Mouse (Mus musculus) intestine, embryonic 14.5 days (tissue): ENCODE data around the gene Gng12. TPM values are rescaled to one million over a fixed set of nuclear protein-coding genes. Genes with fewer than 3 reads are reported as not detected.

Experiments
- ATAC-seq: fragments of 200-750 bp; cut with Nextera tagmentation; replicated peaks from 2 replicates; pipeline ENCODE4 v1.8.0; 2017; ENCODE audit warnings: low read depth, moderate number of reproducible peaks, moderate TSS enrichment, moderate library complexity; ENCODE audit not compliant: low FRiP score, low TSS enrichment
- DNase-seq: peaks from one replicate; pipeline ENCODE4 v3.0.0-alpha.2; 2018; ENCODE audit warnings: low spot score
- H3K27ac ChIP-seq: fragments of 300-500 bp; sonication (generic); 2 replicates; pipeline ENCODE4 v1.5.1; 2014; ENCODE audit warnings: low read depth, mild to moderate bottlenecking, control low read depth
- H3K27me3 ChIP-seq: fragments of 300-500 bp; sonication (generic); replicated peaks from 2 replicates; pipeline ENCODE4 v1.6.1; 2014; ENCODE audit warnings: low read length, control low read depth; ENCODE audit not compliant: control insufficient read depth, insufficient read depth
- H3K36me3 ChIP-seq: fragments of 300-500 bp; sonication (generic); 2 replicates; pipeline ENCODE4 v1.6.1; 2014; ENCODE audit warnings: low read length, control low read depth; ENCODE audit not compliant: control insufficient read depth, insufficient read depth
- H3K4me1 ChIP-seq: fragments of 300-500 bp; sonication (generic); replicated peaks from 2 replicates; pipeline ENCODE4 v1.6.1; 2014; ENCODE audit warnings: low read length, control low read depth, mixed read lengths; ENCODE audit not compliant: control insufficient read depth, insufficient read depth
- H3K4me2 ChIP-seq: fragments of 300-500 bp; sonication (generic); 2 replicates; pipeline ENCODE4 v1.6.1; 2014; ENCODE audit warnings: low read length
- H3K4me3 ChIP-seq: fragments of 300-500 bp; sonication (generic); 2 replicates; pipeline ENCODE4 v1.5.1; 2014; ENCODE audit warnings: low read depth, low read length, control low read depth, mixed read lengths
- H3K9ac ChIP-seq: fragments of 300-500 bp; sonication (generic); 2 replicates; pipeline ENCODE4 v1.6.1; 2014; ENCODE audit warnings: mild to moderate bottlenecking, low read length
- H3K9me3 ChIP-seq: fragments of 300-500 bp; sonication (generic); 2 replicates; pipeline ENCODE4 v1.6.1; 2016; ENCODE audit warnings: low read length, control low read depth; ENCODE audit not compliant: control insufficient read depth
- WGBS: fragments of 180-500 bp; shearing (Covaris S2); extraction: QIAGEN DNeasy Blood & Tissue Kit; methylation state at CpG from one replicate; pipeline ENCODE4 v1.1.7; 2014; 5-methylcytosine and 5-hydroxymethylcytosine counted together
- polyA plus RNA-seq: library from polyadenylated mRNA; unstranded; fragments of >200 nt; fragmentation: Nextera tagmentation; extraction: Ambion mirVana; gene quantifications from 2 replicates; pipeline ENCODE4 v1.2.1, GENCODE M21; 2014

Gene Gng12
- polyA plus RNA-seq, 1 experiment from 2014 or later: 140 TPM

GRCm38 (mm10) chr6:66941792-66942191 is 45.6 kb downstream of the Gng12 start:
- H3K4me3 ChIP-seq: no peak overlapping the region
- whole genome bisulfite sequencing: 55% methylated on average over 6 of the region's 6 CpGs
- H3K27ac ChIP-seq: no peak overlapping the region
- peaks cover 23% of the 10 kb centered on the region for H3K4me1 ChIP-seq
- no peaks in the 10 kb centered on the region for H3K36me3 ChIP-seq
- no peaks in the 10 kb centered on the region for H3K27me3 ChIP-seq
- H3K9ac ChIP-seq: no peak overlapping the region
- no peaks in the 10 kb centered on the region for H3K9me3 ChIP-seq
- H3K4me2 ChIP-seq: no peak overlapping the region
- no peak for DNase-seq
- ATAC-seq: no peak

GRCm38 (mm10) chr6:66942826-66943225 is 46.6 kb downstream of the Gng12 start:
- DNase-seq (no peak), ATAC-seq (no peak)
- Histone ChIP-seq H3K9me3 (no peaks in the 10 kb centered on the region), H3K36me3 (no peaks in the 10 kb centered on the region), H3K4me1 (peaks cover 23% of the 10 kb centered on the region), H3K27me3 (no peaks in the 10 kb centered on the region), H3K9ac (no peak overlapping the region), H3K4me3 (no peak overlapping the region), H3K4me2 (no peak overlapping the region), H3K27ac (no peak overlapping the region)
- 45% methylated on average over 4 of the region's 4 CpGs for WGBS

GRCm38 (mm10) chr6:66943367-66944189 is 47.4 kb downstream of the Gng12 start:
- no peaks in the 10 kb centered on the region for H3K36me3 ChIP-seq
- no peaks in the 10 kb centered on the region for H3K27me3 ChIP-seq
- H3K9ac ChIP-seq: no peak overlapping the region
- ATAC-seq: no peak
- DNase-seq: no peak
- peaks cover 23% of the 10 kb centered on the region for H3K4me1 ChIP-seq
- peak overlapping the region; percentile 77; the same call in 1 of the 2 replicates for H3K27ac ChIP-seq
- no peaks in the 10 kb centered on the region for H3K9me3 ChIP-seq
- WGBS: 46% methylated on average over 6 of the region's 6 CpGs
- no peak overlapping the region for H3K4me2 ChIP-seq
- no peak overlapping the region for H3K4me3 ChIP-seq

GRCm38 (mm10) chr6:66944190-66945003 is 48.2 kb downstream of the Gng12 start:
- Histone ChIP-seq H3K4me2 (no peak overlapping the region), H3K4me1 (peaks cover 23% of the 10 kb centered on the region), H3K36me3 (peaks cover 1% of the 10 kb centered on the region; the same call in 1 of the 2 replicates), H3K27me3 (no peaks in the 10 kb centered on the region), H3K27ac (no peak overlapping the region; the same call in 1 of the 2 replicates), H3K4me3 (no peak overlapping the region), H3K9ac (no peak overlapping the region), H3K9me3 (no peaks in the 10 kb centered on the region)
- no peak for DNase-seq
- WGBS: 81% methylated on average over 12 of the region's 12 CpGs
- no peak for ATAC-seq

- ATAC-seq: no peak
- WGBS: 46% methylated on average over 5 of the region's 5 CpGs
- DNase-seq: no peak
Observed at GRCm38 (mm10) chr6:66945004-66945356, 48.8 kb downstream of the Gng12 start.

GRCm38 (mm10) chr6:66948111-66948510 is 51.9 kb downstream of the Gng12 start:
- DNase-seq: no peak
- no peak overlapping the region for H3K9ac ChIP-seq
- 92% methylated on average over 3 of the region's 3 CpGs for WGBS
- ATAC-seq: no peak
- no peak overlapping the region for H3K4me2 ChIP-seq
- peaks cover 10% of the 10 kb centered on the region; the same call in 1 of the 2 replicates for H3K4me1 ChIP-seq
- no peaks in the 10 kb centered on the region for H3K27me3 ChIP-seq
- no peak overlapping the region for H3K4me3 ChIP-seq
- H3K27ac ChIP-seq: no peak overlapping the region
- H3K9me3 ChIP-seq: no peaks in the 10 kb centered on the region
- H3K36me3 ChIP-seq: peaks cover 5% of the 10 kb centered on the region; the same call in 1 of the 2 replicates

More at GRCm38 (mm10) chr6:66945004-66945356, 48.8 kb downstream of the Gng12 start:
- no peaks in the 10 kb centered on the region for H3K9me3 ChIP-seq
- H3K27ac ChIP-seq: no peak overlapping the region
- no peaks in the 10 kb centered on the region for H3K27me3 ChIP-seq
- H3K36me3 ChIP-seq: peaks cover 5% of the 10 kb centered on the region; the same call in 1 of the 2 replicates
- H3K4me2 ChIP-seq: no peak overlapping the region
- H3K4me1 ChIP-seq: peaks cover 23% of the 10 kb centered on the region
- no peak overlapping the region for H3K4me3 ChIP-seq
- H3K9ac ChIP-seq: no peak overlapping the region

- no peak overlapping the region for H3K4me2 ChIP-seq
- no peaks in the 10 kb centered on the region for H3K27me3 ChIP-seq
- no peaks in the 10 kb centered on the region for H3K9me3 ChIP-seq
- 70% methylated on average over 3 of the region's 3 CpGs for WGBS
- no peak for DNase-seq
- ATAC-seq: no peak
- no peak overlapping the region for H3K9ac ChIP-seq
- H3K4me1 ChIP-seq: 0 out of 2 replicates have a peak, but pooled peaks cover 4% of the 10 kb centered on the region
- no peak overlapping the region for H3K4me3 ChIP-seq
- H3K27ac ChIP-seq: no peak overlapping the region
- H3K36me3 ChIP-seq: peaks cover 5% of the 10 kb centered on the region; the same call in 1 of the 2 replicates
Observed at GRCm38 (mm10) chr6:66948848-66949247, 52.7 kb downstream of the Gng12 start.

GRCm38 (mm10) chr6:66951726-66952418 is 55.7 kb downstream of the Gng12 start:
- Histone ChIP-seq H3K9me3 (no peaks in the 10 kb centered on the region), H3K27me3 (no peaks in the 10 kb centered on the region), H3K4me2 (no peak overlapping the region), H3K9ac (no peak overlapping the region), H3K4me3 (no peak overlapping the region), H3K4me1 (no peaks in the 10 kb centered on the region), H3K27ac (no peak overlapping the region), H3K36me3 (peaks cover 5% of the 10 kb centered on the region; the same call in 1 of the 2 replicates)
- ATAC-seq: no peak
- 74% methylated on average over 5 of the region's 5 CpGs for WGBS
- no peak for DNase-seq
